Mouse (Mus musculus): ENCODE results near the gene Gm26727.
"Not testable (repeated sequence)": the region's sequence is repeated elsewhere in the genome, so short reads cannot be mapped to it uniquely, and the experiment has no call there.

Gene Gm26727

DNA sequence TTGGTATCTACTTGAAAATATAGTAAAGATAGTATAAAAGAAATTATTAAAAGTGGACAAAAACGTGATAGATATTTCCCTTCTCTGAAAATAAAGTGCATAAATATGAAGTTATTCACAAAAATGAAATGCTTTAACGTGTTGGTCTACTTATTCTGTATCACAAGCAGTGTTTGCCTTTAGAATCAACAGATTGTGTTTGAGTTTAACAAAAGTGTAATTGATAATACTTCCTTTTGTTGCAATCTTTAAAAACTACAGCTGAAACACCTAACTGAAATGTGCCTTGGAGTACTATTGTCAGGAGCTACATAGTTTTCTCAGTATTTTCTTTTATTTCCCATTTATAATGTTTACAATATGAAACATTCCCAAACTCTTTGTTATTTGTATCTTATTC lies at the start of gene Gm26727:
Gene Gm26727 (minus strand): TSS at position 101 of the 400 bp plus-strand sequence.
- no peak for DNase-seq (ENCODE audit: low spot score)

DNA sequence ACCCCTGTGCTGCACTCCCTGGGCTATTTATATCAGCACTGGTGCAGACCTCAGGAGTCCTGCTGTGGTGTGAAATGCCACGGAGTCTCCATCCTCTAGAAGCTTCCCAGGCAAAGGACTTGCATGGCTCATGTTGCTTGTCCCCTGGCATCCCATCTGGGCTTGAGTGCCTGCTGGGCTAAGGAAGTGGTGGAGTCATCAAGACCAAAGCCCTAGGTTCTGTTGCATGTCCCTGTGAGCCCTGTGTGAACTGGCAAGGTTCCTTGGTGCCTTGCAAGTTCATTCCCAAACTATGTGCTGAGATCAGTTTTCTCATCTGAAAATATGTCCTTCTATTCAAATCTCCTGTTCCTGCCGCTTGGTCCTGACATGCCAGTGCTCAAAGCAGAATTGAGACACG lies 48.1 kb upstream of the Gm26727 start:
- no peak for DNase-seq (ENCODE audit: low spot score)

DNA sequence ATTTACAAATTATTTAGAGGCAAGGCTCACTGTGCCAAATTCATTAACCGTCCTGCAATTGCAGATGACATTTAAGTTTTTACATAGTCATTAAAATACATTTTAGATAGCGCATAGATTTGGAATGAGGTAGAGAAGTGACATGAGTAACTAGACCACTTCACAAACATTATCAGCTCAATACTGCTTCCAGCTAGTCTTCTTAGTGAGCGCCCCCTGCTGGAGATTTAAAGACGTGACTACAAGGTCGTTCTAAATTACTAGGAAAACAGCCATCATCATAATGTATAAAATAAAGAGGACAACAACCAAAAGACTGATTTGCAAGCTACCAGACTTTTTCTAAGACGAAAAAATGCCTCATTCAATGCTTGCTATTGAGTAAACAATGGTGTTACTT lies 44.8 kb upstream of the Gm26727 start:
- DNase-seq (ENCODE audit: low spot score) = peak; percentile 29

DNA sequence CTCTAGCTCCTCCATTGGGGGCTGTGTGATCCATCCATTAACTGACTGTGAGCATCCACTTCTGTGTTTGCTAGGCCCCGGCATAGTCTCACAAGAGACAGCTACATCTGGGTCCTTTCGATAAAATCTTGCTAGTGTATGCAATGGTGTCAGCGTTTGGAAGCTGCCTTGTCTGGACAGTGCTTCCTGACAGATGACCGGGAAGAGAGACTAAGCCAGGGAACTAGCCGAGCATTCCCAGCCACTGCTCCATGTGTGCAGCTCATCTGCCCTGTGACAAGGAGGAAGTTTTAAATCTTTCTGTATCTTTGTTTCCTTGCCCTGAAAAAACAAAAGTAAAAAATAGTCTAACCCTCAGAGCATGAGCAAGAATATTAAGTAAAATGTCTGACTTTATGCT lies 37.0 kb upstream of the Gm26727 start:
- not testable (repeated sequence) for DNase-seq (ENCODE audit: low spot score)

GRCm38 (mm10) chr2:67467036-67467435 lies 34.1 kb upstream of the Gm26727 start:
- no peak for DNase-seq (ENCODE audit: low spot score)

- DNase-seq (ENCODE audit: low spot score) = no peak
These were observed 27.9 kb upstream of the Gm26727 start for GRCm38 (mm10) chr2:67460857-67461256.

DNA sequence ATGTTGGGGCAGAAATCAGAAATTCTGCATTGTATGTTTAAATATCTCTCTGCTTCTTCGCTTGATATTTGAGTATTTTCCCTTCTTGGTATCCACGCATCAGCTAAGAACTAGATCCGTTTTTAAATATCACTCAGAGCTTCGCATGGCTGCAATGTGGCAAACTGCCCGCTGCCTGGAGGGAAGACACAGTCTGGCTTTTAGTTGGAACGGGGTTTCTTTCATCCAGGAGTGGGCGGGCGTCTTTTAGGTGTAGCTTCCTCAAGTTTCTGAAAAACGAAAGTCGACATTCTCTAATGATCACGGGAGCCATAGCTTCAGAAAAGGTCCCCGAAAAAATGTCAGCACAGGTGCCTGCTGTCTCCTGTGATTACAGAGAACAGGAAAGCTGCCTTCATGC lies 14.2 kb upstream of the Gm26727 start:
- DNase-seq (ENCODE audit: low spot score) = no peak

GRCm38 (mm10) chr2:67446772-67447171 lies 13.8 kb upstream of the Gm26727 start:
- no peak for DNase-seq (ENCODE audit: low spot score)

- DNase-seq (ENCODE audit: low spot score) = no peak
These were observed 12.8 kb upstream of the Gm26727 start, which contains the start of gene Xirp2 for GRCm38 (mm10) chr2:67445780-67446179. Gene Xirp2 (plus strand): TSS chr2:67446002.

GRCm38 (mm10) chr2:67438309-67438708 lies 5.3 kb upstream of the Gm26727 start:
- no peak for DNase-seq (ENCODE audit: low spot score)

- DNase-seq (ENCODE audit: low spot score) = no peak
These were observed 10.2 kb downstream of the Gm26727 start for GRCm38 (mm10) chr2:67422799-67423198.

DNA sequence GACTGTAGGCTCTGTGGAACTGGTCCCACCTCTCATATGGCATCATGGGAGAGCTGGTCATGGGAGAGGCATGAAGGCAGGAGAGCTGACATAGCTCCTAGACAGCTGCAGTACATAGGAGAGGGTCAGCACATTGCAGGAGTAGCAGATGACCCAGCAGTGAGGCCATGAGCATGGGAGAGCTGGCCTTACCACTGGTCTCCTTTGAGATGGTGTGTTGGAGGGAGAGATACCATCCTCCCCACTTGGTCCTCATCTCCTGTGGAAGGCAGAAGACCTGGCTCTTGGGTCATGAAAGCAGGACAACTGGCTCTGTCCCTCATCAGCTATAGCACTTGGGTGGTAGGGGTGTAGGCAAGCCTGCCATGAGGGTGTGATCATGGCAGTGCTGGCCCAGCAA lies 12.1 kb downstream of the Gm26727 start:
- no peak for DNase-seq (ENCODE audit: low spot score)

DNA sequence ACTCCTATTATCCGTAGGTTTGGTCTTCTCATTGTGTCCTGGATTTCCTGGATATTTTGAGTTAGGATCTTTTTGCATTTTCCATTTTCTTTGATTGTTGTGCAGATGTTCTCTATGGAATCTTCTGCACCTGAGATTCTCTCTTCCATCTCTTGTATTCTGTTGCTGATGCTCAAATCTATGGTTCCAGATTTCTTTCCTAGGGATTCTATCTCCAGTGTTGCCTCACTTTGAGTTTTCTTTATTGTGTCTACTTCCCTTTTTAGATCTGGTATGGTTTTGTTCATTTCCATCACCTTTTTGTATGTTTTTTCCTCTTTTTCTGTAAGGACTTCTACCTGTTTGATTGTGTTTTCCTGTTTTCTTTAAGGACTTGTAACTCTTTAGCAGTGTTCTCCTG lies 19.6 kb downstream of the Gm26727 start, which contains the start of gene Gm21830:
Gene Gm21830 (plus strand): TSS at position 301 of the 400 bp plus-strand sequence.
- DNase-seq (ENCODE audit: low spot score) = not testable (repeated sequence)
